Mouse (Mus musculus): ENCODE measurements at regions not wholly inside any gene's neighbourhood (a gene's known extent, or its start where the extent isn't known, plus 50 kb on each side); places are given as distances from the start of the nearest gene placed in this dataset.

GRCm38 (mm10) chr2:172613891-172614391, 64.5 kb downstream of the Tfap2c start:
- ATAC-seq (replicated peaks; ENCODE audit: low FRiP score, low TSS enrichment, poor library complexity, severe bottlenecking) = no peak

GRCm38 (mm10) chr2:172615148-172615547, 65.8 kb downstream of the Tfap2c start:
- no peak for ATAC-seq (replicated peaks; ENCODE audit: low FRiP score, low TSS enrichment, poor library complexity, severe bottlenecking)

- ATAC-seq (replicated peaks; ENCODE audit: low FRiP score, low TSS enrichment, poor library complexity, severe bottlenecking) = no peak
Measured at GRCm38 (mm10) chr2:172615582-172615981, 66.2 kb downstream of the Tfap2c start.

- ATAC-seq (replicated peaks; ENCODE audit: low FRiP score, low TSS enrichment, poor library complexity, severe bottlenecking) = no peak
Measured at GRCm38 (mm10) chr2:172619168-172619567, 69.8 kb downstream of the Tfap2c start.

- ATAC-seq (replicated peaks; ENCODE audit: low FRiP score, low TSS enrichment, poor library complexity, severe bottlenecking) = no peak
Measured at GRCm38 (mm10) chr2:172620001-172620400, 70.6 kb downstream of the Tfap2c start.

GRCm38 (mm10) chr2:172623707-172624106, 74.3 kb downstream of the Tfap2c start:
- ATAC-seq (replicated peaks; ENCODE audit: low FRiP score, low TSS enrichment, poor library complexity, severe bottlenecking) = no peak

- no peak for ATAC-seq (replicated peaks; ENCODE audit: low FRiP score, low TSS enrichment, poor library complexity, severe bottlenecking)
Measured at GRCm38 (mm10) chr2:172627353-172628306, 78.2 kb downstream of the Tfap2c start.

- peak; percentile 71 for ATAC-seq (replicated peaks; ENCODE audit: low FRiP score, low TSS enrichment, poor library complexity, severe bottlenecking)
Measured at GRCm38 (mm10) chr2:172630333-172630732, 80.9 kb downstream of the Tfap2c start.

GRCm38 (mm10) chr2:172642616-172643015, 93.2 kb downstream of the Tfap2c start:
- no peak for ATAC-seq (replicated peaks; ENCODE audit: low FRiP score, low TSS enrichment, poor library complexity, severe bottlenecking)

- ATAC-seq (replicated peaks; ENCODE audit: low FRiP score, low TSS enrichment, poor library complexity, severe bottlenecking) = no peak
Measured at GRCm38 (mm10) chr2:172643860-172644259, 94.5 kb downstream of the Tfap2c start.

GRCm38 (mm10) chr2:172644451-172644850, 95.1 kb downstream of the Tfap2c start:
- no peak for ATAC-seq (replicated peaks; ENCODE audit: low FRiP score, low TSS enrichment, poor library complexity, severe bottlenecking)

- no peak for ATAC-seq (replicated peaks; ENCODE audit: low FRiP score, low TSS enrichment, poor library complexity, severe bottlenecking)
Measured at GRCm38 (mm10) chr2:172648072-172648471, 98.7 kb downstream of the Tfap2c start.

GRCm38 (mm10) chr2:172660479-172660878, 111.1 kb downstream of the Tfap2c start:
- ATAC-seq (replicated peaks; ENCODE audit: low FRiP score, low TSS enrichment, poor library complexity, severe bottlenecking) = no peak

- no peak for ATAC-seq (replicated peaks; ENCODE audit: low FRiP score, low TSS enrichment, poor library complexity, severe bottlenecking)
Measured at GRCm38 (mm10) chr2:172660916-172661315, 111.5 kb downstream of the Tfap2c start.

GRCm38 (mm10) chr2:172661418-172661980, 112.1 kb downstream of the Tfap2c start:
- ATAC-seq (replicated peaks; ENCODE audit: low FRiP score, low TSS enrichment, poor library complexity, severe bottlenecking) = no peak

GRCm38 (mm10) chr2:172662165-172662564, 112.8 kb downstream of the Tfap2c start:
- no peak for ATAC-seq (replicated peaks; ENCODE audit: low FRiP score, low TSS enrichment, poor library complexity, severe bottlenecking)

- ATAC-seq (replicated peaks; ENCODE audit: low FRiP score, low TSS enrichment, poor library complexity, severe bottlenecking) = no peak
Measured at GRCm38 (mm10) chr2:172663681-172664080, 114.3 kb downstream of the Tfap2c start.

- 0 out of 2 replicates have a peak, but pooled peaks have one; percentile 11 for ATAC-seq (replicated peaks; ENCODE audit: low FRiP score, low TSS enrichment, poor library complexity, severe bottlenecking)
Measured at GRCm38 (mm10) chr2:172673081-172673480, 123.7 kb downstream of the Tfap2c start.

- no peak for ATAC-seq (replicated peaks; ENCODE audit: low FRiP score, low TSS enrichment, poor library complexity, severe bottlenecking)
Measured at GRCm38 (mm10) chr2:172674641-172675040, 125.2 kb downstream of the Tfap2c start.

- ATAC-seq (replicated peaks; ENCODE audit: low FRiP score, low TSS enrichment, poor library complexity, severe bottlenecking) = no peak
Measured at GRCm38 (mm10) chr2:172675081-172675480, 125.7 kb downstream of the Tfap2c start.

GRCm38 (mm10) chr2:172690196-172690595, 140.8 kb downstream of the Tfap2c start:
- no peak for ATAC-seq (replicated peaks; ENCODE audit: low FRiP score, low TSS enrichment, poor library complexity, severe bottlenecking)

Measured in megakaryocyte-erythroid progenitor cell, adult 5-6 weeks (primary cell).